Mouse (Mus musculus) embryonic fibroblast, embryonic 13.5 days (primary cell): ENCODE results near the gene Ldlrad3. TPM values are rescaled to one million over a fixed set of nuclear protein-coding genes. Genes with fewer than 3 reads are reported as not detected.

Source experiments
- H3K27ac ChIP-seq: 2 replicates; pipeline ENCODE4 v1.5.1; 2012; ENCODE audit warnings: low read length, control low read depth, inconsistent platforms; ENCODE audit not compliant: insufficient read depth
- H3K4me1 ChIP-seq: 2 replicates; pipeline ENCODE4 v1.6.1; 2011; ENCODE audit warnings: low read length; ENCODE audit not compliant: control insufficient read depth, insufficient read depth
- H3K4me3 ChIP-seq: 2 replicates; pipeline ENCODE4 v1.5.1; 2011; ENCODE audit warnings: mild to moderate bottlenecking, control low read depth, low read length; ENCODE audit not compliant: insufficient read depth
- CTCF ChIP-seq: IDR thresholded peaks from 2 replicates; pipeline ENCODE4 v1.5.1; 2011; ENCODE audit warnings: mild to moderate bottlenecking, control low read depth, low read length, moderate library complexity, borderline replicate concordance; ENCODE audit not compliant: insufficient read depth
- POLR2A ChIP-seq: IDR thresholded peaks from 2 replicates; pipeline ENCODE4 v1.6.1; 2011; ENCODE audit warnings: low read depth, mild to moderate bottlenecking, control low read depth, low read length, moderate library complexity
- polyA plus RNA-seq: library from polyadenylated mRNA; stranded (reverse); fragments of >200 nt; gene quantifications from 2 replicates; pipeline ENCODE4 v1.2.4, GENCODE M21; 2011; ENCODE audit warnings: low read depth; ENCODE audit not compliant: missing spikeins, insufficient read length

Ldlrad3 gene
- polyA plus RNA-seq, 1 experiment: 19.6 TPM

DNA sequence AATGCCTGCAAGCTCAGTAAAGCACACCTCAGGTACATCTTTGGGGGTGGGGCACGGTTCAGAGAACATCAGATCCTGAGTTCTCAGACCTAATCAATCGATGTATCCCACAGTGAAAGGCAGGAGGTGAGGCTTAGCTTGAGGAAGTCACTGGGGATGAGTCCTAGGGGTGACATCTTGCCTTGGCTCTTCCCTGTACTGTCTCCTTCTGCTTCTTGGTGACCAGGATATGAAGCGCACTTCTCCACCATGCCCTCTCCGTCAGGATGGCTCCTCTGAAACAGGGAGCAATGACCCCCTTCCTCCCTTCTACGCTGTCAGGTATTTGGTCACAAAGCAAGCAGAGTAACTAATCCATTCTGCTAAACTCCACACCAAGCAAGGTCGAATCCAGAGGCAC, 79.5 kb downstream of the Ldlrad3 start:
- no peak for TF ChIP-seq POLR2A
- no peak for TF ChIP-seq CTCF
- no peak overlapping the region for H3K27ac ChIP-seq
- H3K4me3 ChIP-seq: no peak overlapping the region
- H3K4me1 ChIP-seq: peaks cover 7% of the 10 kb centered on the region

DNA sequence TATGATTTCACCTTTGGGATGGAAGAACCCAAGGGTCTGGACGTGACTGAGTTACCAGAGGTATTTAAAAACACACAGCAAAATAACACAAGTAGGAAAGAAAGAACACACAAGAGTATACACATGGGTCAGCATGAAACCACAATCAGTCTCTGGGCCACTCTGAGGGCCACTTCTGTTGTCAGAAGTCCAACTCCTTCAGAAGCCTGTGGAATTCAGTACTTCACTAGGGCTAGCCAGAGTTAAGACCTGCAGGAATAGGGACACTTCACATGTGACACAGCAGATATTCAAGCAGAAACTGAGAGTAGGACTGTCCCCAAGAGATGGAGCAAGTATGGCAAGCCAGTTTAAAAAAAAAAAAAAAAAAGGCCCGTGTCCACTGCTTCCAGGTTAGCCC, 80.7 kb downstream of the Ldlrad3 start:
- H3K4me1 ChIP-seq: peaks cover 7% of the 10 kb centered on the region
- no peak overlapping the region for H3K27ac ChIP-seq
- TF ChIP-seq POLR2A (no peak), CTCF (no peak)

DNA sequence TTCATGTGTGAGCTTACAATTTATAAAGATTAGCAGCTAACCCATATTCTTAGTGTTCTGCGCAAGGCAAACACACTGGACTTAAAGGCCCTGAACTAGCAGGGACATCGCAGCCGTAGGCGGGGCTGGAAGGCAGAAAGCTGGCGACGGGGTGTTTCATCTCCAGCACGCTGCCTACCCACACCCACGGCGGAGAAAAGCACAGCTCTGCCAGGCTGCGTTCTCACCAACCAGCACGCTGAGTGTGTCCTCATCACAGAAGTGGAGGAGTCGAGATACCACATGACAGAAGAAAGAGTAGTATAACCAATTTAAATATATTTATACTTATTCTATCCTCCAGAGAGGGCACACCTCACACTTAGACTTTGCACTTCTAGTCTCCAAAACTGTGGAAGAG, 82.2 kb downstream of the Ldlrad3 start:
- Histone ChIP-seq H3K27ac (no peak overlapping the region), H3K4me3 (no peak overlapping the region), H3K4me1 (peaks cover 7% of the 10 kb centered on the region)
- TF ChIP-seq CTCF (no peak), POLR2A (no peak)

More for the DNA sequence above, 80.7 kb downstream of the Ldlrad3 start:
- H3K4me3 ChIP-seq: no peak overlapping the region

DNA sequence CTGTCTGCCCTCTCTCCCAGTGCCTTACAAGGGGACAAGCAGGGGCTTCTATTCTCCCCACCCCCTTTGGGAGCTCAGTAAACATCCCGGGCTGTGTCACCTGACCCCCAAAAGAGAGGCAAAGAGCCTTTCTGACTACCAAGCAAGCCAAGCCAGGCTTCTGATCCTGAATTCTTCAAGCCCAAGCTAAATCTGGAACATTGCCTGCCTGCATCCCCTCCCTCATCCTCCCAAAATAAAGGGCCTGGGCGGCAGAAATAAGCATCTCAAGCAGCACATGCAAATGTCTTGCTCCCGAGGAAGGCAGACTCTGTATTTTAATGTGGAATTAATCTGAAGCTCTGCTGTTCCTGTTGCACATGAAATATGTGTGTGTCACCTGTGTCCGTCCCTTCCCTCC, 85.7 kb downstream of the Ldlrad3 start:
- H3K27ac ChIP-seq: no peak overlapping the region
- H3K4me1 ChIP-seq: no peaks in the 10 kb centered on the region
- no peak overlapping the region for H3K4me3 ChIP-seq
- no peak for TF ChIP-seq CTCF
- TF ChIP-seq POLR2A: no peak

DNA sequence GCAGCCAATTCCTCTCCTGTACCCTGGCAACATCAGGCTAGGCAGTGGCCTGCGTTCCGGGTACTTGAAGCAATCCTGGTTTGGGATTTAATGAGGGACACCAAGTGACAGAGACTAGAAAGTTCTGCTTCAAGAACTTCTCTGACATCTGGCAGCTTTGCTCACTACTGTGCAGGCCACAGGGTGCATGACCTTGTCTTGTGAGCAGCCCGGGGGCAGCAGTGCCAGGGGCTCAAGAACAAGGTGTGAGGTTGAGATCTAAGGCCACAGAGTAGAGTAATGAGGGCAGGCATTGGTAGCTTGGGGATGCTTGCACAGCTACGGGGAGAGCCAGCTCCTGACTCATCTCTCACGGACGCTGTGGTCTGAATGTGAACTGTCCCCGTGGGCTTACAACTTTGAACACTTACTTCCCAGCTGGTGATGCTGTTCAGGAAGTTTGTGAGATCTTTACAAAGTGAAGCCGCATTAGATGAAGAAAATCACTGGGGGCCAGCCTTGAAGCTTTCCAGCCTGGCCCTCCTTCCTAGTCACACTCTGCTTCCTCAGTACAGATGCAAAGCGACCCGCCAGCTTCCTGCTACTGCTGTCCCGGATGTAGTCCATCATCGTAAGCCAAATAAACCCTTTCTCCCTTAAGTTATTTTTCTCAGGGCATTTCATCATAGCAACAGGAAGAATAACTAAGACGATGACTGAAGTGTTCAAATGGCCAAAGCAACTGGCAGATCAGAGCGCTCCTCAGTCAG, 86.3 kb downstream of the Ldlrad3 start:
- TF ChIP-seq CTCF: no peak
- no peak for TF ChIP-seq POLR2A
- Histone ChIP-seq H3K4me1 (no peaks in the 10 kb centered on the region), H3K27ac (no peak overlapping the region), H3K4me3 (no peak overlapping the region)

DNA sequence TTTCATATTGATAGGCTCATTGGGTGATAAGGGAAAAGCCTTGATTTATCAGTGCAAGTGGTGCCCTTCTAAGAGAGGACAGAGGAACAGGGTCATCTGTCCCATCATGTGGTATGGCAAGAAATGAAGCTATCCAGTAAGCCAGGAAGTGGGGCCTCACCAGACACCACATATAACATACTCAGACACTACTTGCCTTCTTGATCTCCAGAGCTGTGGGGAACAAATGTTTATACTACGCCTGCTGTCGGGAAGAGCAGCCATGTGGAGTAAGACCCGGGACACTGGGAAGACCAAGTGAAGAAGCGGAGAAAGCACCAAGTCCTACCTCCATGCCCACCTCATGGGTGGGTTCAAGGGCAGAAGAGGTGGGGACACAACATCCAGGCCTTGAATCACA, 86.9 kb downstream of the Ldlrad3 start:
- Histone ChIP-seq H3K4me1 (no peaks in the 10 kb centered on the region), H3K27ac (no peak overlapping the region), H3K4me3 (no peak overlapping the region)
- no peak for TF ChIP-seq CTCF
- TF ChIP-seq POLR2A: no peak

DNA sequence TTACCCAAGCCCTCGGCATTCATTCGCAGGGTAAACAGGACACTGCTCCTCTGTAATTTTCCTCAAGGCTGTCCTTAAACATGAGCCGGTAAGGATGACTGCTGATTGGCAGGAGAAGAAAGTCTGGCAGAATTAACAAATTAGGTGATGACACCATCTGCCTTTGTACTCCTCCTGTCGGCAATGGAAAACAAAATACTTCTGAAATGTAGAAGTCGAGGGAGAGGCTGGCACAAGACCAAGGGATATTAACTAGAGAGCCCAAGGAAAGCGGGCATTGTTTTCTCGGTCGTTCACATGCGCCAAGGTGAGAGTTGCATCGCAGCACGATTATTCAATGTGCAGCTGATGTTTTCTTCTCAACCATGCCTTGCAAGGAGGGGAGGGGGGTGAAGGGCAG, 91.4 kb downstream of the Ldlrad3 start:
- H3K4me3 ChIP-seq: no peak overlapping the region
- H3K4me1 ChIP-seq: no peaks in the 10 kb centered on the region
- TF ChIP-seq CTCF (no peak), POLR2A (no peak)
- no peak overlapping the region for H3K27ac ChIP-seq

DNA sequence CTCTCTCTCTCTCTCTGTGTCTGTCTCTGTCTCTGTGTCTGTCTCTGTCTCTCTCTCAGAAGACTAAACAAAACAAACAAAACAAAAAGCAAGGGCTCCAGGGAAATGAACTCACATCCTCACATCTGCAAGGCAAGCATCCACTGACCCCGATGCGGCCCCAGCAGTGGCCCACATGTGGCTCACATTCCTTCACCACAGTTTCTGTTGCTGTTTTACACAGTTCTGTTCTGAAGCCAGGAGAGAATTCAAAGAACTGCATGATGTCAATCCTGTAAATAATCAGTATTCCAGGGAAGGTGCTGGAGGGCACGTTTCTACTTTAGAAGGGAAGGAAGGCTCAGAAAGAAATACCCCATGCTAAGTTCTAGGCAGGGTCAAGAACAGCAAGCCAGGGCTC, 91.9 kb downstream of the Ldlrad3 start:
- TF ChIP-seq POLR2A (no peak), CTCF (no peak)
- Histone ChIP-seq H3K27ac (no peak overlapping the region), H3K4me3 (no peak overlapping the region)

DNA sequence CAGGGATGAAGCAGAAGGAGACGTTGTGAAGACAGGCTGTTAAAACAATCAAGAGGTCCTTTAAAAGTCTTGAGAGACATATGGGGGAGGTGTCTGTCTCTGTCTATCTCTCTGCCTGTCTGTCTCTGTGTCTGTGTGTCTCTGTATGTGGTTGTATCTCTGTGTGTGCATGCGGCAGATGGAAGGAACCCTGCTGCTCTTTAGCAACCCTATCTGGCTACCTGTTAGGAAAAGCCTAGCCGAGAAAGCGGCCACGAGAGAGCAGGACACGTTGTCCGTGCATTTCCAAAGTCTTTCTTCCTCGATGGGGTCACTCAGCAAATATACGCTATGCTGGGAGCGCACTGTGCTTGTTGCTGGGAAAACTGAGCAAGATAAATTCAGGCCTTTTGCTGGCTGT, 93.6 kb downstream of the Ldlrad3 start:
- no peak for TF ChIP-seq POLR2A
- TF ChIP-seq CTCF: no peak
- Histone ChIP-seq H3K27ac (no peak overlapping the region), H3K4me3 (no peak overlapping the region), H3K4me1 (no peaks in the 10 kb centered on the region)

More for the DNA sequence above, 91.9 kb downstream of the Ldlrad3 start:
- H3K4me1 ChIP-seq: no peaks in the 10 kb centered on the region

DNA sequence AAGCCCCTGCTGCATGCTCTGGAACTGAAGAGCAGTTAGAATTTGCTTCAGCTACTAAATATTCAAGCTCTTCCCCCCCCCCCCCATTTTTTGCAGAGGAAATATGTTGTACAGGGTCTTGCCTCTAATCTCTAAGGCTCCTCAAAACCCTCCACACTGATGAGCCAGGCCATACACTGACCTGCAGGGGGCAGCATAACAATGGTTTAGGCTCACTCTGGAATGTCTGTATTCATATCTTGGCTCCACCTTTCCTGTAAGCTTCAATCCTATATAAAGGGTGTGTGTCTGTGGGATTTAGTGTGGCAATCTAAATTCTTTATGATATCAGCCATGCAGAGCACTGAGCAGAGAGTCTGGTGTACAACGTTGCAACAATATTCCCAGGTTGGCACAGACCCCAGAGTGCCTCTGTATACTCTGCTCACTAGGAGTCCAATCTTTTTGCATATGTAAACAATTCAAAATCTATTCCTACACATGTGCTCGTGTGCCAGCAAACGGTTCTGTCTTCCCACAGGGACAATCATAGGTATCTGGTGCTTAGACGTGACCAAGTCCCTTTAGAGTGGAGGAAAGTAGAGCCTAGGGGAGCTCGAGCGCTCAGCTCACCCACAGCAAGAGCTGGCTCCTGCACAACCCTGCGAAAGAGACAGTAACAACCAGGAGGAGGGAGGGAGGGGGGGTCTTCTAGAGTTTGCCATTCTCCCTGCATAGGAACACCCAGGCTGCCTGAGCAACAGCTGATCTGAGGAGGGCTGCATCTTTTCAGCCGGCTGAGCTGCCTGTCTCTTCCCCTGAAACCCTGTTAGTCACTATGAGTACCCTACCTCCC, 94.5 kb downstream of the Ldlrad3 start:
- TF ChIP-seq CTCF: peak; percentile 68; the same call in 1 of the 2 replicates
- TF ChIP-seq POLR2A: no peak
- Histone ChIP-seq H3K4me1 (no peaks in the 10 kb centered on the region), H3K4me3 (no peak overlapping the region), H3K27ac (no peak overlapping the region)
